Mouse (Mus musculus): ENCODE results near the gene Selenoo. TPM values are rescaled to one million over a fixed set of nuclear protein-coding genes. Genes with fewer than 3 reads are reported as not detected.

The Selenoo gene
- total RNA-seq, 1 experiment from 2014 or later, result 50.2 TPM

GRCm38 (mm10) chr15:89148496-89149270 lies 59.8 kb downstream of the Selenoo start:
- DNase-seq, result no peak

DNA sequence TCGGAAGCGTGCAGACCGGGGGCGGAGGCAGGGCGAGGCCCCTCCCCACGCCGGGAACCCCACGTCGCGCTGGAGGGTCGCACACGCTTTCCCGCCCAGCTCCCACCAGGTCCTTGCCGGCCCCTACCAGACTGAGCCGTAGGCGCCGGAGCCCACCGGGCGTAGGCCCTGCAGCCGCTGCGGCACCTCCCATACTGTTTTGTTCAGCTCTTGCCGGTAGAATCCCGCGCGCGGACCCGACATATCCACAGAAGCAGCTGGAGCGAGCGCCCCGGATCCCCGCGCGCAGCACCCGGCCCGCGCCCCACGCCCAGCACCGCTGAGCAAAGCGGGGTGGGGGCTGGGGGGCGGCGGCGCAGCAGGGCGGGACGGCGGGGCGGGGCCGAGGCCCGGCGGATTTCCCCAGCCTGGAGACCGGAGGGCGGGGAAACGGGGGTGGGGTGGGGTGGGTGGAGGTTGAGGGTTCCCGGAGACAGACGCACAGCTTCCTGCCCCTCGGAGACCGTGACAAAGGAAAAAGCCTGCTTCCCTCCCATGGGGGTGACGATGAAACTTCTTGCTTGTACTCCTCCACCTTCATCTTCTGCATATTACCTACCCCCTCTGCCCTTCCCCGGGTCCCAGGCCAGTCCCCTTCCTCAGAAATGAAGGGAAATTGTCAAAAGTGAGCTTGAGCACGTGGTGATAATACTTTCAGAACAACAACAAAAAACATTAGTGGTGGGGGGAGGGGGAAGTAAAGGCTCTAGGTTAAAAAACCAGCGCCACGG lies 60.6 kb downstream of the Selenoo start, which contains the start of gene Mapk11:
Gene Mapk11 (minus strand): TSS at position 358 of the 770 bp plus-strand sequence.
- DNase-seq, result peak; percentile 46

Other genes starting within 250 kb of the Selenoo start
- gene Pim3, start 226.9 kb upstream of the Selenoo start, total RNA-seq (2021), result 71.8 and 89.5 TPM in 2 replicates
- gene Ttll8, start 134.7 kb upstream of the Selenoo start, total RNA-seq (2021), result not detected in 2 replicates
- not detected in 2 replicates for gene Mlc1, start 110.1 kb upstream of the Selenoo start, total RNA-seq (2021)
- not detected in 2 replicates for gene Mov10l1, start 106.2 kb upstream of the Selenoo start, total RNA-seq (2021)
- gene Panx2, start 29.4 kb upstream of the Selenoo start, total RNA-seq (2021), result 0.81 and 1.6 TPM in 2 replicates
- gene Trabd, start 14.0 kb upstream of the Selenoo start, total RNA-seq (2021), result 39.0 and 43.6 TPM in 2 replicates
- gene Tubgcp6, start 34.0 kb downstream of the Selenoo start, total RNA-seq (2021), result 18.1 and 25.9 TPM in 2 replicates
- 14.5 and 19.6 TPM in 2 replicates for gene Hdac10, start 39.6 kb downstream of the Selenoo start, total RNA-seq (2021)
- 8.1 and 11.3 TPM in 2 replicates for gene Mapk12, start 51.6 kb downstream of the Selenoo start, total RNA-seq (2021)
- gene Mapk11, start 60.5 kb downstream of the Selenoo start, total RNA-seq (2021), result 4.1 and 6.1 TPM in 2 replicates
- gene Plxnb2, start 91.7 kb downstream of the Selenoo start, total RNA-seq (2021), result 121 and 144 TPM in 2 replicates
- gene Dennd6b, start 107.4 kb downstream of the Selenoo start, total RNA-seq (2021), result 5.7 and 9.1 TPM in 2 replicates
- gene Ppp6r2, start 122.5 kb downstream of the Selenoo start, total RNA-seq (2021), result 43.3 and 45.8 TPM in 2 replicates
- 101 and 107 TPM in 2 replicates for gene Sbf1, start 226.2 kb downstream of the Selenoo start, total RNA-seq (2021)
- gene Adm2, start 233.6 kb downstream of the Selenoo start, total RNA-seq (2021), result not detected in 2 replicates
- gene Miox, start 245.3 kb downstream of the Selenoo start, total RNA-seq (2021), result not detected in 2 replicates